Mouse (Mus musculus) lung, postnatal 14 days (tissue): ENCODE measurements around the gene Itsn1.

Experiments
- DNase-seq: peaks from one replicate; pipeline ENCODE4 v3.0.0; 2021

Itsn1 gene

GRCm38 (mm10) chr16:91962894-91963555, 233.9 kb downstream of the Itsn1 start:
- DNase-seq, result no peak

DNA sequence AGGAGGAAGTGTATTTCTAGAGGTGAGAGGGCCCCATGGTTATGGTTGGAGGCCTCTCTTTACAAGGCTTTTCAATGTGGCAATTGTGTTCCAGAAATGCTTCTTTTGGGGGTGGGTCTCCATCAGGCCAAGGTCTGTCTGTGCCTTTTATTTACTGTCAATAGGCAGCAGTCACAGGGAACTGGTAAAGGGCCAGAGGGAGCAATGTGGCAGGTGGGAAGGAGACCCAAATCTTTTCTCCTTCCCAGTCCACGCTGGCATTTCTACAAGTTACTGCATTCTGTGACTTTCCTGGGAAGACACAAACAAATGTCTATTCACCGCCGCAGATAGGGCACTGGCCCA, 234.4 kb downstream of the Itsn1 start:
- DNase-seq, result no peak

GRCm38 (mm10) chr16:91964308-91965178, 235.5 kb downstream of the Itsn1 start:
- DNase-seq, result no peak

- no peak for DNase-seq
Measured at GRCm38 (mm10) chr16:91968725-91969124, 239.6 kb downstream of the Itsn1 start.

DNA sequence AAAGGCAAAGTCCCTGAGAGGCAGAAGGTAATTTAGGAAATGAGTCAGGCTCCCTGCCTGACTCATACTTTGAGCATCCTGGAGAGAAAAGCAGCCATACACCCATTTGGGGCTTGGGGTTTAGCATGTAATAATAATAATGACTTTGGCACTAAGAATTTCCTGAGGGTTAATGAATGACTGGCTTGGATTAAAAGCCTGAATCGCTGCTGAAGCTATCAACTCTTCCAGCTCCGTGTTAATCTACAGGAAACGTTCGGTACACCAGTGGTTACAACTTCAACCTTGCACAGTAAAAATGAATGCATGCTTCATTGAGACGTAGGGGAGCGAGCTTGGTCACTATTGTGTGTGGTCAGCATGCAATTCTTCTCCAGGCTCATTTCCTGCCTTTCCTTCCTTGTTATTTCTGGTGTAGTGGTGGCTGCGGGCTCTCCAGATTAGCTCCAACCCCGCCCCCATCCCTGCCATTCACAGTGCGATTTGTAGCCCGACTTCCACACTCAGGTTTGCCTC, 240.5 kb downstream of the Itsn1 start:
- DNase-seq, result peak; percentile 19
